Mouse (Mus musculus) liver, embryonic 11.5 days (tissue): ENCODE results near the gene Erg. TPM values are rescaled to one million over a fixed set of nuclear protein-coding genes. Genes with fewer than 3 reads are reported as not detected.

ENCODE experiments used
- ATAC-seq: fragments of 200-750 bp; cut with Nextera tagmentation; replicated peaks from 2 replicates; pipeline ENCODE4 v1.8.0; 2017; ENCODE audit warnings: moderate number of reproducible peaks, mild to moderate bottlenecking, moderate TSS enrichment, moderate library complexity; ENCODE audit not compliant: low FRiP score
- DNase-seq: peaks from one replicate; pipeline ENCODE4 v3.0.0-alpha.2; 2017; ENCODE audit warnings: low spot score
- H3K27ac ChIP-seq: fragments of 300-500 bp; sonication (generic); 2 replicates; pipeline ENCODE4 v1.5.1; 2014; ENCODE audit warnings: mild to moderate bottlenecking, low read depth, low read length, control low read depth
- H3K27me3 ChIP-seq: fragments of 300-500 bp; sonication (generic); replicated peaks from 2 replicates; pipeline ENCODE4 v1.6.1; 2014; ENCODE audit warnings: low read length, mixed read lengths; ENCODE audit not compliant: control insufficient read depth, insufficient read depth
- H3K36me3 ChIP-seq: fragments of 300-500 bp; sonication (generic); 2 replicates; pipeline ENCODE4 v1.6.1; 2014; ENCODE audit warnings: mild to moderate bottlenecking, low read length, moderate library complexity, mixed read lengths; ENCODE audit not compliant: control insufficient read depth, insufficient read depth
- H3K4me1 ChIP-seq: fragments of 300-500 bp; sonication (generic); replicated peaks from 2 replicates; pipeline ENCODE4 v1.6.1; 2014; ENCODE audit warnings: low read length, mixed read lengths; ENCODE audit not compliant: control insufficient read depth, insufficient read depth
- H3K4me2 ChIP-seq: fragments of 300-500 bp; sonication (generic); 2 replicates; pipeline ENCODE4 v1.6.1; 2014; ENCODE audit warnings: mild to moderate bottlenecking, control low read depth, moderate library complexity
- H3K4me3 ChIP-seq: fragments of 300-500 bp; sonication (generic); 2 replicates; pipeline ENCODE4 v1.5.1; 2014; ENCODE audit warnings: low read depth, low read length, control low read depth
- H3K9ac ChIP-seq: fragments of 300-500 bp; sonication (generic); 2 replicates; pipeline ENCODE4 v1.6.1; 2014; ENCODE audit warnings: low read depth, low read length, control low read depth
- H3K9me3 ChIP-seq: fragments of 300-500 bp; sonication (generic); 2 replicates; pipeline ENCODE4 v1.6.1; 2016; ENCODE audit warnings: low read length, inconsistent platforms, mixed read lengths; ENCODE audit not compliant: control insufficient read depth
- WGBS: fragments of 180-500 bp; shearing (Covaris S2); extraction: QIAGEN DNeasy Blood & Tissue Kit; methylation state at CpG from one replicate; pipeline ENCODE4 v1.1.7; 2014; 5-methylcytosine and 5-hydroxymethylcytosine counted together
- polyA plus RNA-seq: library from polyadenylated mRNA; unstranded; fragments of >200 nt; fragmentation: Nextera tagmentation; extraction: Ambion mirVana; gene quantifications from 2 replicates; pipeline ENCODE4 v1.2.1, GENCODE M21; 2014

Erg gene
- polyA plus RNA-seq, 1 experiment from 2014 or later, result 3.8 TPM

DNA sequence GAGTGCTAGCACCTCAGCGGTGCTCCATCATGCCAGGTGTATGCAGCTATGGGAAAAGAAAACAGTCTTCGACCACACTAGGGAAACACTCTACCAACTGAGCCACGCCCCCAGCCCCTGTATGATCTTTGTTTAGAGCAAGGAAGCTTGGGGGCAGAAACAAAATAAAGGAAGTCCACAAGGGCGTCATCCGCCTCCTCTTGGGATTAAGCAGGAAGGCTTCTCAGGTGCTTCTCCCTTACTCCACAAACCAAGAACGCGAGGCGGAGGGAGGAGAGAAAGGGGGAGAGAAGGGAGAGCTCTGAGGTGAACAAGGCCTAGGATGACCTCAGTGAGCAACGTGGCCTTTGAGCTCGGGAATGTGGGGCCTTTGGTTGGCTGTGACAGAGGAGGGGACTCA lies 241.4 kb downstream of the Erg start:
- Histone ChIP-seq H3K9ac (no peak overlapping the region), H3K4me2 (no peak overlapping the region), H3K36me3 (no peaks in the 10 kb centered on the region), H3K4me1 (peaks cover 17% of the 10 kb centered on the region), H3K9me3 (no peaks in the 10 kb centered on the region), H3K27me3 (no peaks in the 10 kb centered on the region), H3K27ac (no peak overlapping the region), H3K4me3 (no peak overlapping the region)
- WGBS, result 56% methylated on average over 10 of the region's 10 CpGs
- ATAC-seq (no peak), DNase-seq (no peak)

DNA sequence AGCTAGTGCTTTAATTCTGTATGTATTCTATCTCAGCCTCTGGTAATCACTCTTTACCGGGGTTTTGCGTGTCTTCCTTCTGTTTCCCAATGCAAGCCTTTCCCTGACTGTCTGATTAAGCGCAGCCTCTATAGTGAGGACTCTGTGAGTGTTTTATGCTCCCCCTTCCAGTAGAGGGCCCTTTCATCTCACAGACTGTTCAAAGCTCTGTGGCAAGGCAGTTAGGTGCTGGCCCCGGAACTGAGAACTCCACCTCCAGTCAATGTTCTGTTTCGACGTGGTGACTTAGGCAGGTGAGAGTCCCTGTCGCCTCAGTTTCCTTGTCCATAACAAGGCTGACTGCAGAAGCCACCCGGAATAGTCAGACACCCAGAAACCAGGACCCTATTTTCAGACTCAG lies 244.4 kb downstream of the Erg start:
- no peak for ATAC-seq
- Histone ChIP-seq H3K36me3 (no peaks in the 10 kb centered on the region), H3K27ac (no peak overlapping the region), H3K4me1 (peaks cover 8% of the 10 kb centered on the region; the same call in 1 of the 2 replicates), H3K9me3 (no peaks in the 10 kb centered on the region), H3K27me3 (no peaks in the 10 kb centered on the region), H3K4me3 (no peak overlapping the region), H3K9ac (no peak overlapping the region), H3K4me2 (no peak overlapping the region)
- WGBS, result 56% methylated on average over 8 of the region's 8 CpGs
- no peak for DNase-seq

DNA sequence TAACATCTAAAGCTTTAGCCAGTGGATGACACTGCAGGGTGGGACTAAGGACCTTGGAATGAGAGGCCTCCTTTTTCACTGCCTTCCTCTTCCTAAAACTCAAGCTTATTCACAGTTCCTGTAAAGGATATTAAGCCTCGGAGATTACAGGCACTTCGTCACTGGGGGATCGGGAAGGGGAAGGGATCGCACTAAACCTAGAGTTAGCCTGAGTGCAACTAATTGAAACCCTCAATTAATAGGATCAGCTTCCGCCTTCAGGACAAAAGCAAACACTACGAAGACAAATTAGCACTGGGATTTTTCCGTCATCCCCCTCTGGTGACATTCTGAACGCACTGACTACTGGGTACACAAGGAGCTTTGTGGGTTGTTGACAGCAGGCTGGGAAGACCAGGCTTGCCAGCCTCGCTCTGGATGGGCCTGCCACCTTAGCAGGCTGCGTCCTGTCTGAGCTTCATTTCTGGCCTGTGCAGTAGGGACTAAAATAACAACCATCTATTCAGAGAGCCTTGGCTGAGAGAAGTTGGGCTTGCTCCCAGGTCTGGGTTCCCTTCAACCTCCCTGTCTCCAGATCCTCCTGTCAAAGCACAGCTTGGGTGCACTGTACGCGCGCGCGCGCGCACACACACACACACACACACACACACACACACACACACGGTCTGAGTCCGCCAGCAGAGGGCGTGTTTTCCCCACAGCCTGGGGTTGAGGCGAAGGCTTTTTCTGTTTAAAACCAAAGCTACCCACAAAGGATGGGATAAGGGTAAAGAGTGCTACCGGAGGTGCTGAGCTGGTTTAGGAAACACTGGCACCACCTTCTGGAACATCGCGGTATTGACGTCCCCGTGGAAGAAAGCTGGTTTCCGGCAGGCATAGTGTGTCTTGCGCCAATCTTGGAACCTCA lies 245.3 kb downstream of the Erg start:
- WGBS, result 34% methylated on average over 28 of the region's 28 CpGs
- Histone ChIP-seq H3K9me3 (no peaks in the 10 kb centered on the region), H3K27me3 (no peaks in the 10 kb centered on the region), H3K4me3 (no peak overlapping the region), H3K36me3 (no peaks in the 10 kb centered on the region), H3K4me2 (peak overlapping the region; percentile 24; the same call in 1 of the 2 replicates), H3K9ac (no peak overlapping the region), H3K4me1 (0 out of 2 replicates have a peak, but pooled peaks cover 3% of the 10 kb centered on the region), H3K27ac (no peak overlapping the region)
- DNase-seq, result peak; percentile 67
- peak; percentile 58; the same call in 1 of the 2 replicates for ATAC-seq

DNA sequence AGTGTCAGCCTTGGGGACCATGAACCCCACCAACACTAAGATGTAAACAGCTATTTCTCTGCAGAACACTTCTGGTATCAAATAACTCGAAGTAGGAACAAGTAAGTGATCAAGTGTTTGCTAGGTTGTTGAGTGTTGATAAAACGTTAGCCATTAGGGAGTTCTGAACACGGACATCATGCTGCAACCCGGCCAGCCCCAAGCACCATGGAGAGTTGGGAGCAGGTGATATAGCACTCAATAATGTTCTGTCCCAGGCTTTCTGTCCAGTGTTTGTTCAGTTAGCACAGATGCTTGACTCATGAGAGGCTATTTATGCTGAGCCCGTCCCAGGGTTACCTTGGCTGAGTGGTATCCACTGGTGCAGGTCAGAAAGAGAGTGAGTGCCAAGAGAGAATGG lies 254.2 kb downstream of the Erg start:
- H3K4me3 ChIP-seq, result no peak overlapping the region

DNA sequence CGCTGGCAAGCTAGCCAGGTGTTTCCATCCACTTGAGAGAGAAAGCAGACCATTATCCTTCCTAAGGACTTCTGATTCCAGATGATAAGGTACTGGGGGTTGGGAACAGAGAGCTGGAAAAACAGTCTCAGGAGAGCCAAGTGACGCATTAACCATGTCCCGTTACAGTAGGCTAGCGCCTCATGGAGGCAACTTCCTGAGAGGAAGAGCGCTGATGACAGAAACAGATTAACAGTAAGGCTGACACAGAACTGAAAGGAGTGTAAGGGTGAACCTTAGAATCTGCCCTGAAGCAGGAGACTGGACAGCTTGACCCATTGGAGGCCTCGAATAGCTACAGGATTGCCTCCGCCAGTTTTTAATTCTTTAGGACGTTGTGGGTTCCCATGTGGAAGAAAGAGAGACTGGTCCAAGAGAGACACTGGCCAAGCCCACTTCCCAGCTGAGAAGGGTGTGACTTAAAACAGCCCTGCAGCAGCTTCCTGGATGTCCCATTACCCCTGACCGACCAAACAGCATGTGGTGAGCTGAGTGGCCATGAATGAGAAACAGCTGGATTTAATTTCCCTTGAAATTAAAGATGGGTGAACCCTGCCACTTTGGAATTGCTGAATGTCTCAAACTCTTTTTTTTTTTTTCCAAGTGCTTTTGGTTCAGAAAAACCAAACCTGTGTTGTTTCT lies 264.3 kb downstream of the Erg start:
- Histone ChIP-seq H3K9ac (no peak overlapping the region), H3K36me3 (no peaks in the 10 kb centered on the region), H3K4me3 (no peak overlapping the region), H3K4me1 (no peaks in the 10 kb centered on the region), H3K27ac (no peak overlapping the region), H3K9me3 (no peaks in the 10 kb centered on the region), H3K4me2 (no peak overlapping the region), H3K27me3 (no peaks in the 10 kb centered on the region)
- no peak for DNase-seq
- no peak for ATAC-seq
- 44% methylated on average over 9 of the region's 9 CpGs for WGBS

More for the DNA sequence above, 254.2 kb downstream of the Erg start:
- DNase-seq (no peak), ATAC-seq (no peak)
- no peak overlapping the region for H3K27ac ChIP-seq
- H3K9ac ChIP-seq, result no peak overlapping the region
- WGBS, result 82% methylated on average over 5 of the region's 5 CpGs
- no peak overlapping the region for H3K4me2 ChIP-seq
- H3K36me3 ChIP-seq, result no peaks in the 10 kb centered on the region
- no peaks in the 10 kb centered on the region for H3K4me1 ChIP-seq
- H3K27me3 ChIP-seq, result no peaks in the 10 kb centered on the region
- no peaks in the 10 kb centered on the region; the same call in 1 of the 2 replicates for H3K9me3 ChIP-seq

Other genes starting within 250 kb of the Erg start
- gene Ets2, start 115.5 kb upstream of the Erg start, polyA plus RNA-seq, result 29.8 and 30.6 TPM in 2 replicates